Mouse (Mus musculus): ENCODE data around the gene B4galt3. TPM values are rescaled to one million over a fixed set of nuclear protein-coding genes. Genes with fewer than 3 reads are reported as not detected.

B4galt3 gene
- total and polyA plus RNA-seq, 2 experiments from 2014 or later, result 94.9 to 110 TPM

- TF ChIP-seq CTCF (IDR thresholded peaks at IDR 0.05), result no peak
- Histone ChIP-seq H3K27me3 (ENCODE audit: insufficient read depth, low read length) (no peaks in the 10 kb centered on the region), H3K36me3 (ENCODE audit: insufficient read depth, low read length) (peaks cover 28% of the 10 kb centered on the region), H3K4me1 (ENCODE audit: insufficient read depth, low read length) (peaks cover 9% of the 10 kb centered on the region), H3K27ac (ENCODE audit: low read depth, low read length) (no peak overlapping the region), H3K9ac (replicated peaks; ENCODE audit: low read length, poor library complexity, severe bottlenecking) (no peak overlapping the region), H3K4me3 (ENCODE audit: low read depth, low read length) (no peak overlapping the region), H3K4me2 (ENCODE audit: low read depth, low read length, poor library complexity, severe bottlenecking) (no peak overlapping the region), H3K9me3 (ENCODE audit: low read length) (no peaks in the 10 kb centered on the region)
- WGBS, result 93% methylated on average over 18 of the region's 18 CpGs
- ATAC-seq (ENCODE audit: low FRiP score), result no peak
- DNase-seq (ENCODE audit: low spot score), result no peak
Observed at GRCm38 (mm10) chr1:171283188-171284160, 13.3 kb downstream of the B4galt3 start.

GRCm38 (mm10) chr1:171284491-171284890 lies 14.4 kb downstream of the B4galt3 start:
- H3K4me3 ChIP-seq (ENCODE audit: low read depth, low read length), result no peak overlapping the region
- H3K9ac ChIP-seq (replicated peaks; ENCODE audit: low read length, poor library complexity, severe bottlenecking), result no peak overlapping the region
- H3K4me2 ChIP-seq (ENCODE audit: low read depth, low read length, poor library complexity, severe bottlenecking), result no peak overlapping the region
- no peak overlapping the region for H3K27ac ChIP-seq (ENCODE audit: low read depth, low read length)
- no peak for TF ChIP-seq CTCF (IDR thresholded peaks at IDR 0.05)
- ATAC-seq (ENCODE audit: low FRiP score) (no peak), DNase-seq (ENCODE audit: low spot score) (no peak)
- H3K4me1 ChIP-seq (ENCODE audit: insufficient read depth, low read length), result peaks cover 10% of the 10 kb centered on the region
- H3K27me3 ChIP-seq (ENCODE audit: insufficient read depth, low read length), result no peaks in the 10 kb centered on the region
- H3K36me3 ChIP-seq (ENCODE audit: insufficient read depth, low read length), result peaks cover 35% of the 10 kb centered on the region
- H3K9me3 ChIP-seq (ENCODE audit: low read length), result no peaks in the 10 kb centered on the region
- WGBS, result 89% methylated on average over 15 of the region's 15 CpGs

- Histone ChIP-seq H3K4me2 (ENCODE audit: low read depth, low read length, poor library complexity, severe bottlenecking) (no peak overlapping the region), H3K27ac (ENCODE audit: low read depth, low read length) (0 out of 2 replicates have a peak overlapping the region, but pooled peaks have one; percentile 12)
- WGBS, result 86% methylated on average over 20 of the region's 20 CpGs
Observed at GRCm38 (mm10) chr1:171285096-171285892, 15.2 kb downstream of the B4galt3 start.

GRCm38 (mm10) chr1:171286517-171286916 lies 16.4 kb downstream of the B4galt3 start:
- WGBS, result 89% methylated on average over 19 of the region's 19 CpGs
- Histone ChIP-seq H3K9me3 (ENCODE audit: low read length) (no peaks in the 10 kb centered on the region), H3K9ac (replicated peaks; ENCODE audit: low read length, poor library complexity, severe bottlenecking) (peak overlapping the region; percentile 89; the same call in 1 of the 2 replicates), H3K4me3 (ENCODE audit: low read depth, low read length) (peak overlapping the region; percentile 57), H3K4me1 (ENCODE audit: insufficient read depth, low read length) (peaks cover 6% of the 10 kb centered on the region; the same call in 1 of the 2 replicates), H3K27me3 (ENCODE audit: insufficient read depth, low read length) (no peaks in the 10 kb centered on the region), H3K27ac (ENCODE audit: low read depth, low read length) (no peak overlapping the region; the same call in 1 of the 2 replicates), H3K4me2 (ENCODE audit: low read depth, low read length, poor library complexity, severe bottlenecking) (peak overlapping the region; percentile 53), H3K36me3 (ENCODE audit: insufficient read depth, low read length) (peaks cover 35% of the 10 kb centered on the region)
- no peak for TF ChIP-seq CTCF (IDR thresholded peaks at IDR 0.05)
- DNase-seq (ENCODE audit: low spot score), result no peak
- ATAC-seq (ENCODE audit: low FRiP score), result no peak

More at GRCm38 (mm10) chr1:171285096-171285892, 15.2 kb downstream of the B4galt3 start:
- peaks cover 35% of the 10 kb centered on the region for H3K36me3 ChIP-seq (ENCODE audit: insufficient read depth, low read length)
- H3K27me3 ChIP-seq (ENCODE audit: insufficient read depth, low read length), result no peaks in the 10 kb centered on the region
- no peak overlapping the region for H3K9ac ChIP-seq (replicated peaks; ENCODE audit: low read length, poor library complexity, severe bottlenecking)
- ATAC-seq (ENCODE audit: low FRiP score) (no peak), DNase-seq (ENCODE audit: low spot score) (no peak)
- H3K4me1 ChIP-seq (ENCODE audit: insufficient read depth, low read length), result peaks cover 6% of the 10 kb centered on the region; the same call in 1 of the 2 replicates
- H3K4me3 ChIP-seq (ENCODE audit: low read depth, low read length), result no peak overlapping the region
- H3K9me3 ChIP-seq (ENCODE audit: low read length), result no peaks in the 10 kb centered on the region
- TF ChIP-seq CTCF (IDR thresholded peaks at IDR 0.05), result no peak

- Histone ChIP-seq H3K4me2 (ENCODE audit: low read depth, low read length, poor library complexity, severe bottlenecking) (peak within 1 kb of the TSS; percentile 53), H3K36me3 (ENCODE audit: insufficient read depth, low read length) (peaks cover 34% of the 10 kb centered on the region), H3K9me3 (ENCODE audit: low read length) (no peaks in the 10 kb centered on the region), H3K9ac (replicated peaks; ENCODE audit: low read length, poor library complexity, severe bottlenecking) (peak within 1 kb of the TSS; percentile 89), H3K27ac (ENCODE audit: low read depth, low read length) (peak within 1 kb of the TSS; percentile 91), H3K4me3 (ENCODE audit: low read depth, low read length) (peak within 1 kb of the TSS; percentile 57), H3K27me3 (ENCODE audit: insufficient read depth, low read length) (no peaks in the 10 kb centered on the region), H3K4me1 (ENCODE audit: insufficient read depth, low read length) (peaks cover 6% of the 10 kb centered on the region; the same call in 1 of the 2 replicates)
- DNase-seq (ENCODE audit: low spot score) (peak; percentile 96), ATAC-seq (ENCODE audit: low FRiP score) (peak; percentile 94)
- TF ChIP-seq CTCF (IDR thresholded peaks at IDR 0.05), result no peak
- WGBS, result under 1% methylated on average over 45 of the region's 49 CpGs
Observed at GRCm38 (mm10) chr1:171287136-171288081, 17.3 kb downstream of the B4galt3 start, which contains the start of gene Usp21. Gene Usp21 (minus strand): TSS chr1:171287991.

Measured in midbrain, postnatal 0 days (tissue).